Mouse (Mus musculus): ENCODE measurements around the gene Ppm1n. TPM values are rescaled to one million over a fixed set of nuclear protein-coding genes. Genes with fewer than 3 reads are reported as not detected.

The Ppm1n gene
- polyA plus RNA-seq, 1 experiment from 2014 or later, result 0.14 TPM

- no peaks in the 10 kb centered on the region for H3K27me3 ChIP-seq (replicated peaks)
- peak within 1 kb of the TSS; percentile 96 for H3K9ac ChIP-seq
- H3K27ac ChIP-seq, result peak within 1 kb of the TSS; percentile 98
- H3K9me3 ChIP-seq, result no peaks in the 10 kb centered on the region
- peak; percentile 72 for ATAC-seq
- H3K4me2 ChIP-seq (replicated peaks), result peak within 1 kb of the TSS; percentile 93
- under 1% methylated on average over 62 of the region's 62 CpGs for WGBS
- H3K4me1 ChIP-seq (replicated peaks), result peaks cover 27% of the 10 kb centered on the region
- H3K36me3 ChIP-seq, result no peaks in the 10 kb centered on the region
- H3K4me3 ChIP-seq (replicated peaks), result peak within 1 kb of the TSS; percentile 99
Observed at GRCm38 (mm10) chr7:19271238-19272172, 8.4 kb downstream of the Ppm1n start, which contains the start of gene Vasp. Gene Vasp (minus strand): TSS chr7:19271817.

GRCm38 (mm10) chr7:19270509-19271237, 9.2 kb downstream of the Ppm1n start:
- H3K4me1 ChIP-seq (replicated peaks), result peaks cover 35% of the 10 kb centered on the region
- no peak for ATAC-seq
- no peaks in the 10 kb centered on the region for H3K27me3 ChIP-seq (replicated peaks)
- under 1% methylated on average over 21 of the region's 21 CpGs for WGBS
- H3K9me3 ChIP-seq, result no peaks in the 10 kb centered on the region
- no peaks in the 10 kb centered on the region for H3K36me3 ChIP-seq
- H3K4me3 ChIP-seq (replicated peaks), result peak overlapping the region; percentile 99
- peak overlapping the region; percentile 96 for H3K9ac ChIP-seq
- H3K27ac ChIP-seq, result peak overlapping the region; percentile 98
- peak overlapping the region; percentile 93 for H3K4me2 ChIP-seq (replicated peaks)

GRCm38 (mm10) chr7:19269721-19270441, 10.0 kb downstream of the Ppm1n start:
- peaks cover 42% of the 10 kb centered on the region for H3K4me1 ChIP-seq (replicated peaks)
- WGBS, result 1% methylated on average over 19 of the region's 19 CpGs
- 0 out of 2 replicates have a peak, but pooled peaks cover under 1% of the 10 kb centered on the region for H3K36me3 ChIP-seq
- ATAC-seq, result peak; percentile 48
- peak overlapping the region; percentile 93 for H3K4me2 ChIP-seq (replicated peaks)
- peak overlapping the region; percentile 98 for H3K27ac ChIP-seq
- H3K4me3 ChIP-seq (replicated peaks), result peak overlapping the region; percentile 99
- no peaks in the 10 kb centered on the region for H3K27me3 ChIP-seq (replicated peaks)
- peak overlapping the region; percentile 96 for H3K9ac ChIP-seq
- no peaks in the 10 kb centered on the region for H3K9me3 ChIP-seq

- H3K27me3 ChIP-seq (replicated peaks), result no peaks in the 10 kb centered on the region
- H3K9me3 ChIP-seq, result no peaks in the 10 kb centered on the region
- WGBS, result 21% methylated on average over 10 of the region's 10 CpGs
- H3K36me3 ChIP-seq, result peaks cover 8% of the 10 kb centered on the region
- peak overlapping the region; percentile 93 for H3K4me2 ChIP-seq (replicated peaks)
- H3K9ac ChIP-seq, result peak overlapping the region; percentile 96
- H3K4me3 ChIP-seq (replicated peaks), result peak overlapping the region; percentile 99
- peak overlapping the region; percentile 98 for H3K27ac ChIP-seq
- H3K4me1 ChIP-seq (replicated peaks), result peaks cover 47% of the 10 kb centered on the region
- ATAC-seq, result no peak
Observed at GRCm38 (mm10) chr7:19268993-19269681, 10.7 kb downstream of the Ppm1n start.

DNA sequence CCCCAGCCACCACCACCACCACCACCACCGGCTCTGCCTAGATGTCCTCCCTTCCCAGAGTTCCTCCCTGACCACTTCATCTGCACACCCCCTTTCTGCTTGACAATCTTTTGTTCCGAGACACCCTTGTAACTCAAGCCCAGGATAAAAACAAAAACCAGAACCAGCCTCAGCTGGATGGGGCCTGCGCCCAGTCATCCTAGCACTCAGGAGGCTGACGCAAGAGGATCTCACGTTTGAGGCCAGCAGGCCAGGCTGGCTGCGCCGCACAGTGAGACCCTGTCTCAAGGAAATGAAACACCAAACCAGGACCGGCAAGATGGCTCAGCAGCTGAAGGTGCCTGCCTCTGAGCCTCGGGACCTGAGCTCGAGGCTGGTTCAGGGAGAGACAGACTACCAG, 12.8 kb downstream of the Ppm1n start:
- H3K36me3 ChIP-seq, result peaks cover 21% of the 10 kb centered on the region
- H3K4me2 ChIP-seq (replicated peaks), result peak overlapping the region; percentile 52
- H3K4me1 ChIP-seq (replicated peaks), result peaks cover 47% of the 10 kb centered on the region

DNA sequence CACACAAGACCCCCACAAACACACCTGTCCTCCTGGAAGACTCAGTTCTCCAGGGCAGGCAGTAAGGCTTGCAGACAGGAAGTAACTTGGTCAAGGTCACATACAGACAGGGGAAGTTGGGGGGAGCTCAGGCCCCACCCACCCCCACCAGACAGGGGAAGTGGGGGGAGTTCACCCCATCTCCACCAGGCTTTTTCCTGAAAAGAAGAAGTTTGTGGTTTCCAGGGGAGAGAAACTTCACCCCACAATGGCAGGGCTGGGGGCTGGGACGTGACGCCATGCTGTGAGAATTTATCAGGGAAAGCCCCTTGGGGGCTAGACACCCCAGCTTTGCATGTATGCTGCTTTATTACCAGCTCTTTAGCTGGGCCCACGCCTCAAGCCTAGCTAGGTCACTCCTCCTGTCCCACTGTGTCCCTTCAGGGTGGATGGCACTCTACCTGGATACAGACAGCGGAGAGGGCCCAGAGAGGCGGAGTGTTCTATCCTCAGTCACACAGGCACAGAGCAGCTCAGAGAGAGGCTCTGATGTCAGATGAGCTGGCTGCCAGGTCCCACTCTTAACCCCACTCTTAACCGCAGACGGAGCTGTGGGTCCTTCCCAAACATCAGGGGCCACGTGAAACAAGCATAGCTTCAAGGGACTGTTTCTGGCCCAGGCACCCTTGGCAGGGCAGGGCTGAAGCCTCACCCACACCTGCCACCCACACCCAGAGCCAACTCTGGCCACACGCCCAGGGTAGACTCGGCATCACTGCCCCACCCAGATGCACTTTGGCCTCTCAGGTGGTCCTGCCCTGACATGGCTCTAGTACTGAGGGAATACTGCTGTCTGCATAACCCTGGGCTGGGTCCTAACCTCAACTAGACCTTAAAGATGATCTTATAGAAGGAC, 13.7 kb downstream of the Ppm1n start:
- ATAC-seq, result peak; percentile 54
- Histone ChIP-seq H3K9me3 (no peaks in the 10 kb centered on the region), H3K4me1 (replicated peaks) (peaks cover 47% of the 10 kb centered on the region), H3K4me3 (replicated peaks) (0 out of 2 replicates have a peak overlapping the region, but pooled peaks have one; percentile 8), H3K27ac (peak overlapping the region; percentile 68), H3K27me3 (replicated peaks) (no peaks in the 10 kb centered on the region), H3K9ac (peak overlapping the region; percentile 24; the same call in 1 of the 2 replicates), H3K36me3 (peaks cover 27% of the 10 kb centered on the region), H3K4me2 (replicated peaks) (peak overlapping the region; percentile 52)
- WGBS, result 66% methylated on average over 10 of the region's 10 CpGs

More for the DNA sequence above, 12.8 kb downstream of the Ppm1n start:
- no peaks in the 10 kb centered on the region for H3K9me3 ChIP-seq
- peak overlapping the region; percentile 68 for H3K27ac ChIP-seq
- 60% methylated on average over 10 of the region's 10 CpGs for WGBS
- H3K27me3 ChIP-seq (replicated peaks), result no peaks in the 10 kb centered on the region
- peak overlapping the region; percentile 32; the same call in 1 of the 2 replicates for H3K9ac ChIP-seq
- no peak overlapping the region for H3K4me3 ChIP-seq (replicated peaks)
- ATAC-seq, result no peak

- ATAC-seq, result peak; percentile 26
- Histone ChIP-seq H3K4me1 (replicated peaks) (peaks cover 50% of the 10 kb centered on the region), H3K36me3 (peaks cover 37% of the 10 kb centered on the region), H3K9me3 (no peaks in the 10 kb centered on the region), H3K27ac (peak overlapping the region; percentile 33; the same call in 1 of the 2 replicates), H3K27me3 (replicated peaks) (no peaks in the 10 kb centered on the region), H3K4me2 (replicated peaks) (peak overlapping the region; percentile 52), H3K4me3 (replicated peaks) (no peak overlapping the region), H3K9ac (no peak overlapping the region)
- 38% methylated on average over 7 of the region's 7 CpGs for whole genome bisulfite sequencing
Observed at GRCm38 (mm10) chr7:19265147-19265546, 14.7 kb downstream of the Ppm1n start.

- WGBS, result 78% methylated on average over 3 of the region's 3 CpGs
- no peaks in the 10 kb centered on the region for H3K9me3 ChIP-seq
- H3K36me3 ChIP-seq, result peaks cover 51% of the 10 kb centered on the region
- 0 out of 2 replicates have a peak, but pooled peaks cover 8% of the 10 kb centered on the region for H3K4me1 ChIP-seq (replicated peaks)
- no peaks in the 10 kb centered on the region for H3K27me3 ChIP-seq (replicated peaks)
- no peak overlapping the region for H3K27ac ChIP-seq
- no peak overlapping the region for H3K9ac ChIP-seq
- no peak overlapping the region for H3K4me2 ChIP-seq (replicated peaks)
- no peak overlapping the region for H3K4me3 ChIP-seq (replicated peaks)
- ATAC-seq, result no peak
Observed at GRCm38 (mm10) chr7:19258336-19258735, 21.5 kb downstream of the Ppm1n start.

DNA sequence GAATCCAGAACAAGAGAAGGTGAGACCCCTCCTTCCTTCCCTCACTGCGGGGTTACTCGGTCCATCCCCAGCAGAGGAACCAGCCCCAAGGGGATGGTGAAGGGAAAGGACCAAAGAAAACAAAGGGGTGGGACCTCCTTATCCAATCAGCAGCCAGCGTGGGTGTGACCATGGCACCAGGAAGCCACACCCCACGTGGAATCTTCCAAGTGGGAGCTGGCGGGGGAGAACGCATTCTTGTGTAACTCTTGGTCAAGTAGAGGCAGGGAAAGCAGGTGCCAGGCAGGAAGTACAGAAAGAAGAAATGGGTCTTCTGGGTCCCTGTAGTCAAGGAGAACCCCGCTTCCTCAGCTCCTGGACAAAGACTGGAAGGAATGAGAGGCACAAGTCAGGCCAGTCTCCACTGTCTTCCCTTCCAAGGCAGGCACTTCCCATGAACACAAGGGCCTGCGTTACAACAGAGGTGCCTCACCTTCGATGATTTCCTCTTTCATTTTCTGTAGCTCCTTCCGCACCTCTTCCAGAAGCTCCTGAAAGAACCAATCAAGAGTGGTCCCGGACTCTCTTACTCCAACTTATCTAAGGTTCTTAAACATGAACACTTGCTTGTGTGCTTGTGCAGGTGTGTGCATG, 22.4 kb downstream of the Ppm1n start:
- Histone ChIP-seq H3K4me2 (replicated peaks) (no peak overlapping the region), H3K36me3 (peaks cover 48% of the 10 kb centered on the region)

DNA sequence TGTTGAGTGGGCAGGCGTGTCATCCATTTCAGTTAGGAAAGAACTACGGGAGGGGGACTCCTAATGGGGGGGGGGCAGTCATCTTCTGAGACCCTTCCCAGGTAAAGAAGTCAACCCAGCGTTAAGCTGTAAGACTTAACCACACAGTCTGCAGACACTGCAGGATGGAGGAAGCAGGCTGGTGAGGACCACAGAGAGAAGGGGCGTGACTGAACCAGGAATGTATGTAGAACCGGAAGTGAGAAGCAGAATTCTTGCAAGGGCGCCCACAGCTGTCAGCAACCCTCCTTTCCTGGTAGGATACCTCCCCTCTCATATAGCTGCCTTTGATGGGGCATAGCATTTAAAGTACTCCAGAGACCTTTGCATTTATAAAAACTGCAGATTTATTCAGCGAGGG, 23.3 kb downstream of the Ppm1n start:
- H3K4me3 ChIP-seq (replicated peaks), result no peak overlapping the region
- H3K9me3 ChIP-seq, result no peaks in the 10 kb centered on the region
- H3K4me1 ChIP-seq (replicated peaks), result 0 out of 2 replicates have a peak, but pooled peaks cover 8% of the 10 kb centered on the region
- 77% methylated on average over 7 of the region's 7 CpGs for WGBS
- H3K9ac ChIP-seq, result no peak overlapping the region
- H3K36me3 ChIP-seq, result peaks cover 40% of the 10 kb centered on the region
- H3K27ac ChIP-seq, result no peak overlapping the region
- H3K4me2 ChIP-seq (replicated peaks), result no peak overlapping the region
- no peaks in the 10 kb centered on the region for H3K27me3 ChIP-seq (replicated peaks)
- no peak for ATAC-seq

More for the DNA sequence above, 22.4 kb downstream of the Ppm1n start:
- H3K27ac ChIP-seq, result no peak overlapping the region
- no peaks in the 10 kb centered on the region for H3K27me3 ChIP-seq (replicated peaks)
- WGBS, result 40% methylated on average over 11 of the region's 11 CpGs
- 0 out of 2 replicates have a peak, but pooled peaks cover 8% of the 10 kb centered on the region for H3K4me1 ChIP-seq (replicated peaks)
- no peak overlapping the region for H3K9ac ChIP-seq
- ATAC-seq, result peak; percentile 85
- no peak overlapping the region for H3K4me3 ChIP-seq (replicated peaks)
- H3K9me3 ChIP-seq, result no peaks in the 10 kb centered on the region
